Mouse (Mus musculus): ENCODE measurements at regions not wholly inside any gene's neighbourhood (a gene's known extent, or its start where the extent isn't known, plus 50 kb on each side); places are given as distances from the start of the nearest gene placed in this dataset.

DNA sequence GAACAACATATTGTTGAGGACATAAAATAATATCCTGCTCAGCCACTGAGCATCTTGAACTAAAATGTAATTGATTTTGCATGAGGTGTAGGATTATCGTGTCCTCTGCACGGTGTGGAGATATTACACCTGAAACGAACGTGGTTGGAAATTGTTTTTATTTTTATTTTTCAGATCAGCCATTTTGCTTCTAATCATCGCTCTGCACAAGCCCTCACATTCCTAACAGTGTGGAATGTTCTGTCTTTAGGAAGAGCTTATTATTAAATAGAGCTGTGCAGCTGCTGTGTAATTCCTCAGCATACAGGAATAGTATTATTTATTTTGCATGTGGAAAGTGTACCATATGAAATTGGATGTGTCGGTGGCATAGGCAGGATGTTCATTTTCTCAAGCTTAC is 1014.3 kb downstream of the Adgrl2 start:
- TF ChIP-seq CTCF (IDR thresholded peaks at IDR 0.05; ENCODE audit: extremely low read depth, insufficient read depth, low read length) (no peak), POLR2A (IDR thresholded peaks at IDR 0.05; ENCODE audit: extremely low read depth, insufficient read depth, low read length) (no peak)
